Mouse (Mus musculus): Measurements from ENCODE around the gene Gm45713. TPM values are rescaled to one million over a fixed set of nuclear protein-coding genes. Genes with fewer than 3 reads are reported as not detected.

The Gm45713 gene
- total RNA-seq, 2 experiments from 2014 or later = 0.26 TPM; not detected in 1

DNA sequence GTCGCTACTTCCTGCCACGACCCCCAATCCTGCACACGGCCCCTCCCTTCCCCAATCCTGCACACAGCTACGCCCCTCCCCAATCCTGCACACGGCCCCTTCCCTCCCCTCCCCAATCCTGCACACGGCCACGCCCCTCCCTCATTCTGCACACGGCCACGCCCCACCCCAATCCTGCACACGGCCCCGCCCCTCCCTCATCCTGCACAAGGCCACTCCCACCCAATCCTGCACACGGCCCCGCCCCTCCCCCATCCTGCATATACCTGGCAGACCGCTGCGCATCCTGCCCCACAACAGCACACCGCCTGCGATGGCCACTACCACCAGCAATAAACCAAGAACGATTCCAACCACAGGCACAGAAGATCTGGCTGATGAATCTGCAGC is 42.5 kb downstream of the Gm45713 start:
- DNase-seq = no peak
- TF ChIP-seq CTCF (IDR thresholded peaks at IDR 0.05) = no peak
- H3K4me3 ChIP-seq = no peak overlapping the region
- 0 out of 2 replicates have a peak overlapping the region, but pooled peaks have one; percentile 12 for H3K27ac ChIP-seq
- intact Hi-C loops (cut with DNase I) = no loop called here

DNA sequence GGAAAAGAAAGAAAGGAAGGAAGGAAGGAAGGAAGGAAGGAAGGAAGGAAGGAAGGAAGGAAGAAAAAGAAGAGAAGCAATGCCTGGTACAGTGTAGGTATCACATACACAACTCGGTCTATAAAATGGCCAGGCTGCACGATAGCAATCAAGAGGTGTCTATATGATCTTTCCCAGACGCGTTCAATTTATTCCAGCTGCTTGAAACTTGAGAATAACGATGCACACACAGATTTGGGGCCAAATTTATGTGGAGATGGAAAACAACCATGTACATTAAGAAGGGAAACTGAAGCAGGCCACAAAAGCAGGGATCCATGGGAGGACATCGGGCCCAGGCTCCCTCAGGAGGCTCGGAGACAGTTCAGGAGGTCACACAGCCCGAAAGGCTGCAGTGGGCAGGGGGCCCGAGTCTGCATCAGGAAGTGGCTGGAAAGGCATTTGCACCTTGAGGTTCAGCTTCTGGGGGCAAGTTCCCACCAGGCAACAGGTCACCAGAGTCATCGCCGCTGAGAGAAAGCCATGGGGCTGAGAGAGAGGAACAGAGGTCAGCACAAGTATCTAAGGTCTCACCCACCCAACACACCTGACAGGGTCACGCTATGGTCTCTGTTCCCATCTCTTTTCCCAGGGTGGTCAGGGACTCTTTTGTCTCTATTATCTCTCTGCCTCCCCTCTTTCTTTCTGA is 43.1 kb downstream of the Gm45713 start:
- peak overlapping the region; percentile 46; the same call in 1 of the 2 replicates for H3K27ac ChIP-seq
- DNase-seq = no peak
- no peak for TF ChIP-seq CTCF (IDR thresholded peaks at IDR 0.05)
- intact Hi-C loops (cut with DNase I) = no loop called here
- no peak overlapping the region for H3K4me3 ChIP-seq

- TF ChIP-seq CTCF (IDR thresholded peaks at IDR 0.05) = no peak
- intact Hi-C loops (cut with DNase I) = no loop called here
- Histone ChIP-seq H3K27ac (peak within 1 kb of the TSS; percentile 82), H3K4me3 (peak within 1 kb of the TSS; percentile 71)
- peak; percentile 90 for DNase-seq
Observed at GRCm38 (mm10) chr7:45092048-45092447, 44.0 kb downstream of the Gm45713 start, which contains the start of gene Rcn3. TSS of gene Rcn3 (minus strand) at chr7:45092221.

- Histone ChIP-seq H3K4me3 (peak overlapping the region; percentile 71), H3K27ac (peak overlapping the region; percentile 82)
- peak; percentile 51 for DNase-seq
- intact Hi-C loops (cut with DNase I) = no loop called here
- no peak for TF ChIP-seq CTCF (IDR thresholded peaks at IDR 0.05)
Observed at GRCm38 (mm10) chr7:45091001-45091990, 44.7 kb downstream of the Gm45713 start.

DNA sequence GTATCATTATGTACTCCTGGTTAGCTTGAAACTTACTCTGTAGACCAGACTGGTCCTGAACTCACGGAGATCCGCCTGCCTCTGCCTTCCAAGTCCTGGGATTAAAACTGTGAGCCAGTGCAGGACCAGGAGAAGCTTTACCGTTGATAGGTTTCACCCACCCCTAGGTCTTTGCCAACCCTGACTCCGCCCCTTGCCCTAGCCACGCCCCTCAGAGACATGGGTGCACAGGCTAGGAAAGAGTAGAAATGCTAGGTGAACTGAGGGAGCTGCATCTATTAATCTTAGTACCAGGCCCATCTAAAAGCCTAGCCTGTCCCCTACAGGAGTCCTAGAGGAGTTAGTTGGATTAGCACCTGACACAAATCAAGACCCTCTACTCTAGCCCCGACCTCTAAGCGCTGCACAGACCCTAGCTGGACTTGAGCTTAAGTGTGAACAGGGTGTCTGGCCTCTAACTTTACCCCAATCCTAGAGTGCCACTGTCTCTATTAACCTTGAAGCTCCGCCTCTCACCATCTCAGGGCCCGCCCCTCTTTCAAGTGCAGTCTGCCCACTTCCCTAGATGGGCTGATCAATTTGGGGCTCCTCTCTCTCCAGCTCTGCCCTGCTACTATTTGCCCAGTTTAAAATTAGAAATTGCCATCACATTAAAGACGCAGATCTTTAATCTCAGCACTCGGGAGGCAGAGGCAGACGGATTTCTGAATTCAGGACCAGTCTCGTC is 45.6 kb downstream of the Gm45713 start:
- no peak for DNase-seq
- no peak for TF ChIP-seq CTCF (IDR thresholded peaks at IDR 0.05)
- peak overlapping the region; percentile 82 for H3K27ac ChIP-seq
- peak overlapping the region; percentile 71 for H3K4me3 ChIP-seq
- intact Hi-C loops (cut with DNase I) = no loop called here

- Histone ChIP-seq H3K27ac (no peak overlapping the region), H3K4me3 (no peak overlapping the region)
- intact Hi-C loops (cut with DNase I) = no loop called here
- DNase-seq = no peak
- TF ChIP-seq CTCF (IDR thresholded peaks at IDR 0.05) = no peak
Observed at GRCm38 (mm10) chr7:45088597-45088996, 47.4 kb downstream of the Gm45713 start.

DNA sequence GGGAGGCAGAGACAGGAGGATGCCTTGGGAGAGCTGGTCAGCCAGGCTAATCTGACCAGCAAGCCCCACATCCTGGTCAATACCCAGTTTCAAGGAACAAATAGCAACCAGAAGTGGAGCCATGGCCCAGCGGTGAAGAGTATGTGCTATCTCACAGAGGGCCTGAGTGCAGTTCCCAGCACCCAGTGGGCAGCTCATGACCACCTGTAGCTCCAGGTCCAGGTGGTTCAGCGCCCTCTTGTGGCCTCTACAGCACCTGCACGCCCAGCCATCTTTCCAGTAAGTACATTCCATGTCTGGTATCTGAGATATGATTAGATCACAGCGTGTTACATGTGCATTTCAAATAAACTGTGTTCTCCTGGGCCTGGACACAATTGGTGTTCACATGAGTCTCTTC is 49.9 kb downstream of the Gm45713 start:
- Histone ChIP-seq H3K4me3 (no peak overlapping the region), H3K27ac (no peak overlapping the region)
- intact Hi-C loops (cut with DNase I) = no loop called here
- DNase-seq = no peak
- peak; percentile 9; the same call in 1 of the 2 replicates for TF ChIP-seq CTCF (IDR thresholded peaks at IDR 0.05)

- no peak for DNase-seq
- Histone ChIP-seq H3K27ac (peak overlapping the region; percentile 85), H3K4me3 (peak overlapping the region; percentile 10)
- intact Hi-C loops (cut with DNase I) = loop anchor here (2.0 to 5.0 kb wide), 2 partner anchors 19 to 39 kb away; partner anchors contain the start of genes Fcgrt and Rps11
- TF ChIP-seq CTCF (IDR thresholded peaks at IDR 0.05) = no peak
Observed at GRCm38 (mm10) chr7:45083300-45083890, 52.6 kb downstream of the Gm45713 start.

GRCm38 (mm10) chr7:45082401-45083299 is 53.4 kb downstream of the Gm45713 start:
- peak; percentile 76 for DNase-seq
- peak overlapping the region; percentile 85 for H3K27ac ChIP-seq
- peak overlapping the region; percentile 50 for H3K4me3 ChIP-seq
- TF ChIP-seq CTCF (IDR thresholded peaks at IDR 0.05) = no peak
- intact Hi-C loops (cut with DNase I) = loop anchor here (2.0 to 5.0 kb wide), 2 partner anchors 20 to 40 kb away; partner anchors contain the start of genes Fcgrt and Rps11

GRCm38 (mm10) chr7:45081016-45081415 is 55.0 kb downstream of the Gm45713 start:
- Histone ChIP-seq H3K27ac (peak overlapping the region; percentile 85), H3K4me3 (no peak overlapping the region)
- intact Hi-C loops (cut with DNase I) = loop anchor here (5.0 kb wide), 1 partner anchor 41 kb away; the partner anchor contains the start of gene Rps11
- TF ChIP-seq CTCF (IDR thresholded peaks at IDR 0.05) = no peak
- no peak for DNase-seq

- intact Hi-C loops (cut with DNase I) = loop anchor here (1.0 to 5.0 kb wide), 3 partner anchors 42 to 119 kb away; partner anchors contain the start of genes Flt3l, Gm45713 and Rps11
- H3K4me3 ChIP-seq = 0 out of 2 replicates have a peak overlapping the region, but pooled peaks have one; percentile 27
- DNase-seq = peak; percentile 93
- H3K27ac ChIP-seq = peak overlapping the region; percentile 57
- peak; percentile 92 for TF ChIP-seq CTCF (IDR thresholded peaks at IDR 0.05)
Observed at GRCm38 (mm10) chr7:45079856-45080255, 56.2 kb downstream of the Gm45713 start.
